Mouse (Mus musculus): ENCODE results near the gene Urm1.
"Not testable (repeated sequence)": the region's sequence is repeated elsewhere in the genome, so short reads cannot be mapped to it uniquely, and the experiment has no call there.

Urm1 gene

GRCm38 (mm10) chr2:29820025-29820817 is at the start of gene Urm1:
TSS of gene Urm1 (plus strand) at chr2:29820075.
- peak; percentile 63 to 71 for DNase-seq (ENCODE audit: low spot score in 2 of 2)

GRCm38 (mm10) chr2:29770162-29770561 is 49.7 kb upstream of the Urm1 start:
- DNase-seq (ENCODE audit: low spot score in 2 of 2): no peak

- DNase-seq (ENCODE audit: low spot score in 2 of 2): no peak
These were observed 48.0 kb upstream of the Urm1 start for GRCm38 (mm10) chr2:29771611-29772461.

- no peak for DNase-seq (ENCODE audit: low spot score in 2 of 2)
These were observed 46.6 kb upstream of the Urm1 start for GRCm38 (mm10) chr2:29773323-29773722.

- DNase-seq (ENCODE audit: low spot score in 2 of 2): not testable (repeated sequence)
These were observed 38.6 kb upstream of the Urm1 start for GRCm38 (mm10) chr2:29781256-29781655.

- DNase-seq (ENCODE audit: low spot score in 2 of 2): no peak
These were observed 35.6 kb upstream of the Urm1 start for GRCm38 (mm10) chr2:29784290-29784689.

GRCm38 (mm10) chr2:29787104-29787917 is 32.6 kb upstream of the Urm1 start, which contains the start of gene Coq4:
TSS of gene Coq4 (plus strand) at chr2:29787493.
- DNase-seq (ENCODE audit: low spot score in 2 of 2): peak; percentile 85 to 94

GRCm38 (mm10) chr2:29787937-29788681 is 31.8 kb upstream of the Urm1 start, which contains the start of gene Trub2:
TSS of gene Trub2 (minus strand) at chr2:29788502.
- peak; percentile 80 to 82 for DNase-seq (ENCODE audit: low spot score in 2 of 2)

- DNase-seq (ENCODE audit: low spot score in 2 of 2): no peak
These were observed 26.9 kb upstream of the Urm1 start for GRCm38 (mm10) chr2:29792772-29793487.

- peak; percentile 93 to 94 for DNase-seq (ENCODE audit: low spot score in 2 of 2)
These were observed 17.6 kb upstream of the Urm1 start, which contains the start of gene Slc27a4 for GRCm38 (mm10) chr2:29802075-29802826. TSS of gene Slc27a4 (plus strand) at chr2:29802634.

GRCm38 (mm10) chr2:29802827-29803201 is 17.1 kb upstream of the Urm1 start:
- no peak for DNase-seq (ENCODE audit: low spot score in 2 of 2)

GRCm38 (mm10) chr2:29803400-29803831 is 16.5 kb upstream of the Urm1 start:
- DNase-seq (ENCODE audit: low spot score in 2 of 2): no peak

- DNase-seq (ENCODE audit: low spot score in 2 of 2): no peak
These were observed 4.0 kb upstream of the Urm1 start for GRCm38 (mm10) chr2:29815678-29816371.

GRCm38 (mm10) chr2:29817426-29818232 is 2.2 kb upstream of the Urm1 start:
- DNase-seq (ENCODE audit: low spot score in 2 of 2): peak; percentile 59 to 84

- DNase-seq (ENCODE audit: low spot score in 2 of 2): no peak
These were observed 512 bp upstream of the Urm1 start for GRCm38 (mm10) chr2:29819363-29819762.

GRCm38 (mm10) chr2:29826318-29826925 is 6.5 kb downstream of the Urm1 start:
- DNase-seq (ENCODE audit: low spot score in 2 of 2): no peak

GRCm38 (mm10) chr2:29826926-29827708 is 7.2 kb downstream of the Urm1 start:
- peak; percentile 95 to 97 for DNase-seq (ENCODE audit: low spot score in 2 of 2)

Measured in heart, adult 9 months (tissue).